Mouse (Mus musculus): ENCODE data around the gene Rbm12b1.
A peak's percentile ranks its signal among the peaks of the same experiment; 100 is the strongest.
"Not testable (repeated sequence)": the region's sequence is repeated elsewhere in the genome, so short reads cannot be mapped to it uniquely, and the experiment has no call there.

The Rbm12b1 gene

DNA sequence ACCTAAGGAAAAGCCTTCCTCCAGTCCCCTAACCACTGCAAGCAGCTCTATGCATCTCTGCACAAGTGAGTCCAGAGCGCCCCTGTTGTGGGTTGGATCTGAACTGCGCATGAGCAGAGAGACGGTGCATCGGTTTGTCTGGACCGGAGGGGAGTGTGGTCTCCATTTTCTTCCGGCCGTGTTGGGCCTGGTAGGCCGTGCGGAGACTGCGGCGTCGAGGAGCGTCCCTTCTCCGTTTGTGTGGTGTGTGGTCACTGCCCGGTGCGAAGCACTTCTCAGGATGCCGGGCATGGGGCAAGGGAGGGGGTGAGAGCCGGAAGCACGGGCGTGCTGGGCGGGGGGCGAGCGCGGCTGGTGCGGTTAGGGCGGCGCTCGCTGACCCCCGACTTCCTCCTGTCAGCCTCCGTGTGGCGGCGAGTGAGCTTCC is at the start of gene Rbm12b1:
Rbm12b1 (plus strand) TSS at position 124 of the 427 bp plus-strand sequence.
- peak; percentile 60 for DNase-seq (ENCODE audit: low spot score in 2 of 2)

GRCm38 (mm10) chr4:12140592-12141062 is 563 bp downstream of the Rbm12b1 start:
- DNase-seq (ENCODE audit: low spot score in 2 of 2) = not testable (repeated sequence)

DNA sequence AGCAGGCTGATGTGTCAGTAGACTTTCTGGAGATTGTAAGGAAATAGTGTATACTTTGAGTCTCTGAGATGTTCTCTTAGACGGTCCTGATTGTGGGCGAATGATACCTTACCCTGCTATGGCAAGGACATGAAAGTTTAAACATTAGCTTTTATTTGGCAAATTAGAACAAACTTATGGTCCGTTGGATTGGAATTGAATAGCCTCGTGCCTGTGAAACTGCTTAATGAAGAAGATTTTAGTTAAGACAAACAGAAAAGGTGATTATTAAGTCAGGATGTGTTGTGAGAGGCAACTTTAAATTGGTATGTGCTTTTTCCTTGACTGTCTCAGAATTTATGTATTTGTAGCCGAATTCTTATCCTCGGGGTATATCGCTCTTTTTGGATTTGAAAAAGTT is 1.5 kb downstream of the Rbm12b1 start:
- DNase-seq (ENCODE audit: low spot score in 2 of 2) = not testable (repeated sequence)

- no peak for DNase-seq (ENCODE audit: low spot score in 2 of 2)
These were observed 7.6 kb downstream of the Rbm12b1 start for GRCm38 (mm10) chr4:12147660-12148059.

DNA sequence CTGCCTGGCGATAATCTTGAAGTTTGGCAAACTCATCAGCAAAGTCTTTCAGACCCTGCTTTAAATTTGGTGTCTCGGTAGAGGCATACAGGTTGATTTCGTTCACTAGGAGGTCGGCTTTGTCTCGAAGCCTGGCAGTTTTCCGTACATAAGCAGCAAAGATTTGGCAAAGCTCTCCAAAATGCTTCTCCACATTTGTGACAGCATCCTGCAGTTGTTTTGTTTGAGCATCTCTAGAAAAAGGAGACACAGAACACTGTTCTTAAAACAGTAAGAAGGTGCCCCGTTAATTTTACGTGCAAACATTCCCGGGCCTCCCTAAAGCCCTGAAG is 30.9 kb downstream of the Rbm12b1 start:
- no peak for DNase-seq (ENCODE audit: low spot score in 2 of 2)

DNA sequence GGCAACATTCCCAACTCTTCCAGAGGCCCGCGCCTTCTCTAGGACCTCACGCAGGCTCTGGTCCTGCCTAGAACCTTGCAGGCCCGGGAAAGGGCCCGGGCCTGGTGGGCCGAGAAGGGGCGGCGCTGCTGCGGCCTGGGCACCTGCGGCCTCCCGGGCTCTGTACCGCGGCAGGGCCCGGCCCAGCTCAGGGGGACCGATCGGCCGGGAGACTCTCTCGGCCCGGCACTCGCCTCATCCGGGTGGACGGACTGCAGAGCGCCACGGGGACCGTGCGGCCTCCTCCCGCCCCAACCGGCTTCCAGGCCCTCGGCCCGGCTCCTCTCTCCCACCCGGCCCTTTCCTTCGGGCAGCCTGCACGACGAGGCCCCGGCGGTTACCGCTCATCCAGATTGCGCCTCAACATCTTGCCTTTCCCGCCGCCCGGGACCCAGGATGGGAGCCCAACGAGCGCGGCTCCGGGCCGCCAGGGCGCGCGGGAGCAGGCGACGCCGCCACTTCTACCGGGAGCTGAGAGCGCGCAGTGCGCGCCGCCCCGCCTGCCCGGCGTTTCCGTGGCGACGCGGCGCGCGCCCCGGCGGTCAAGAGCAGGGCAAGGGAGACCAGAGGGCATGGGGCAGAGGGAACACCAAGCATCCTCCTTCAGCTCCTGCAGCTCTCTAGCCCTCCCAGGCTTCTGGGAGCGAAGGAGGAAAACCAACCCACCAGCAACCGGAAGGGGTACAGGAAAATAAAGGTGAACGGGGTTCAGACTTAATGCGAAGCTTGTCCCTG is 31.4 kb downstream of the Rbm12b1 start, which contains the start of gene Fam92a:
Fam92a (minus strand) TSS at position 698 of the 774 bp plus-strand sequence.
- peak; percentile 14 to 43 for DNase-seq (ENCODE audit: low spot score in 2 of 2)

- DNase-seq (ENCODE audit: low spot score in 2 of 2) = no peak
These were observed 38.9 kb downstream of the Rbm12b1 start for GRCm38 (mm10) chr4:12178992-12179391.
